Mouse (Mus musculus) limb, embryonic 11.5 days (tissue): Measurements from ENCODE around the gene Emilin1. TPM values are rescaled to one million over a fixed set of nuclear protein-coding genes. Genes with fewer than 3 reads are reported as not detected.
A peak's percentile ranks its signal among the peaks of the same experiment; 100 is the strongest.

Experiments used
- ATAC-seq: fragments of 200-750 bp; cut with Nextera tagmentation; 2 replicates; pipeline ENCODE4 v1.8.0; 2017; ENCODE audit warnings: low read depth; ENCODE audit not compliant: insufficient number of reproducible peaks, low FRiP score, low TSS enrichment
- DNase-seq: peaks from one replicate; pipeline ENCODE4 v3.0.0-alpha.2; 2015; ENCODE audit warnings: low spot score
- H3K27ac ChIP-seq: fragments of 300-500 bp; sonication (generic); replicated peaks from 2 replicates; pipeline ENCODE4 v1.5.1; 2014; ENCODE audit warnings: low read depth, mild to moderate bottlenecking, low read length
- H3K27me3 ChIP-seq: fragments of 300-500 bp; sonication (generic); 2 replicates; pipeline ENCODE4 v1.6.1; 2014; ENCODE audit warnings: mild to moderate bottlenecking, low read length, mixed read lengths; ENCODE audit not compliant: control insufficient read depth, insufficient read depth
- H3K36me3 ChIP-seq: fragments of 300-500 bp; sonication (generic); 2 replicates; pipeline ENCODE4 v1.6.1; 2014; ENCODE audit warnings: mild to moderate bottlenecking, low read length, moderate library complexity, mixed read lengths; ENCODE audit not compliant: control insufficient read depth, insufficient read depth
- H3K4me1 ChIP-seq: fragments of 300-500 bp; sonication (generic); 2 replicates; pipeline ENCODE4 v1.6.1; 2014; ENCODE audit warnings: low read length, mixed read lengths; ENCODE audit not compliant: control insufficient read depth, insufficient read depth
- H3K4me2 ChIP-seq: fragments of 300-500 bp; sonication (generic); 2 replicates; pipeline ENCODE4 v1.6.1; 2014; ENCODE audit warnings: low read depth, mild to moderate bottlenecking, moderate library complexity; ENCODE audit not compliant: severe bottlenecking
- H3K4me3 ChIP-seq: fragments of 300-500 bp; sonication (generic); 2 replicates; pipeline ENCODE4 v1.5.1; 2014; ENCODE audit warnings: low read depth, low read length
- H3K9ac ChIP-seq: fragments of 300-500 bp; sonication (generic); 2 replicates; pipeline ENCODE4 v1.6.1; 2014; ENCODE audit warnings: mild to moderate bottlenecking, low read length
- H3K9me3 ChIP-seq: fragments of 300-500 bp; sonication (generic); 2 replicates; pipeline ENCODE4 v1.6.1; 2016; ENCODE audit warnings: low read length; ENCODE audit not compliant: control insufficient read depth
- WGBS: fragments of 180-500 bp; shearing (Covaris S2); extraction: QIAGEN DNeasy Blood & Tissue Kit; methylation state at CpG from one replicate; pipeline ENCODE4 v1.1.7; 2014; 5-methylcytosine and 5-hydroxymethylcytosine counted together
- polyA plus RNA-seq: library from polyadenylated mRNA; unstranded; fragments of >200 nt; fragmentation: Nextera tagmentation; extraction: Ambion mirVana; gene quantifications from 2 replicates; pipeline ENCODE4 v1.2.1, GENCODE M21; 2014

The Emilin1 gene
- polyA plus RNA-seq, result 117 and 122 TPM in 2 replicates

DNA sequence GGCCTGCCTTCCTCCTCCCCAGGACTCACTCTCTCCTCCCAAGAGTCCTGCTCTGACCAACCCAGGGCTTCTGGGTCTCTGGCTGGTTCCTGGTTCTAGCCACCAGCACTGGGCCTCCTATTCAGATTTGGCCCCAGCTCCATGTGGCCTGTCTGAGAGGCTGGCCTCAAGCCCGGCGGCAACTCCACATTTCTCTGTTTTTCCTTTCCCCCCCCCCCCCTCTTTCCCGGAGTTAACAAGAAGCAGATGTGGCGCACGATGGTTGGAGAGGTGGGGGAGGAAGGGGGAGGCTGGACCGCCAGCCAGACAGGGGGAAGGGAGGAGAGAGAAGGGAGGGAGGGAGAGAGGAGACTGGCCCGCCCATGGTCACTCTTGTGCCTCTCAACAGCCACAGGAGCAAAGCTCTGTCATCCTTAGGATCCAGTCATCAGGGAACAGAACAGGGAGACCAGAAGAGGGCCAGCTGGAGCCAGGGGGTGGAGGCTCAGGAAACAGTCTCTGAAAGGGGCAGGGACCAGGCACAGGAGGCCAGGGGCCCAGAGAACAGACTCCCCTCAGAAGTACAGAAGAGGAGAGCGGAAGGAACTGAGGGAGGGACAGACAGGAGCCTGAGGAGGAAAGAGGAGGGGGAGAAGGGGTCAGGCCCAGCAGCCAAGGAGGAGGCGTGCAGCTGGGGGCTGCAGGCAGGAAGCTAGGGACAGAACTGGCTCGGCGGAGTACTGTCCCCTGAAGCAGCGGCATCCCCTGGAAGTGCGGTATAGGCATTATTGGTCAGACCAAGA lies at the start of gene Emilin1:
TSS of gene Emilin1 (plus strand) at position 343 of the 782 bp plus-strand sequence.
- Histone ChIP-seq H3K4me1 (peaks cover 55% of the 10 kb centered on the region), H3K9ac (peak within 1 kb of the TSS; percentile 78), H3K4me3 (peak within 1 kb of the TSS; percentile 58), H3K9me3 (no peaks in the 10 kb centered on the region), H3K27me3 (no peaks in the 10 kb centered on the region), H3K36me3 (peaks cover 5% of the 10 kb centered on the region; the same call in 1 of the 2 replicates), H3K4me2 (peak within 1 kb of the TSS; percentile 97), H3K27ac (peak within 1 kb of the TSS; percentile 99)
- DNase-seq, result peak; percentile 87
- 2% methylated on average over 11 of the region's 13 CpGs for WGBS
- ATAC-seq, result peak; percentile 85

DNA sequence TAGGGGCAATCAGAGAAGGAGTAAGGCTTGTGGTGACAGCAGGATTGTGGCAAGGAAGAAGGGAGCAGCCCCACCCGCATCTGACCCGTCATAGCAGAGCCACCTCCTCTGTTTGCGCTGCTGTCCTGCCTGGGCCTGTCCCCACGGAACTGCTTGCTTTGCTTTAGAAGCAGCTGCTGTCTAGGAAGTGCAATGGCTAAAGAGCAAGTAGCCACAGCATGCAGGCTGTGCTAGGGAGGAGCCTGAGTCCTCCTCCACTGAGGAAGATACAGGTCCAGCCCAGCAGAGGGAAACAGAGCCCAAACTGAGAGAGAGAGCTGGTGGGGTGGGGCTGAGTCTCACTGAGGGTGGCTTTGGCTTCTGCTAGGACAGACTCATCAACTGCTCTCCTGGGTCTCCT lies 49.4 kb upstream of the Emilin1 start:
- Histone ChIP-seq H3K9me3 (no peaks in the 10 kb centered on the region; the same call in 1 of the 2 replicates), H3K4me1 (no peaks in the 10 kb centered on the region), H3K4me3 (no peak overlapping the region), H3K4me2 (no peak overlapping the region), H3K27me3 (no peaks in the 10 kb centered on the region), H3K36me3 (no peaks in the 10 kb centered on the region), H3K27ac (no peak overlapping the region), H3K9ac (no peak overlapping the region)
- no peak for DNase-seq
- ATAC-seq, result no peak
- WGBS, result 50% methylated on average over 4 of the region's 4 CpGs

DNA sequence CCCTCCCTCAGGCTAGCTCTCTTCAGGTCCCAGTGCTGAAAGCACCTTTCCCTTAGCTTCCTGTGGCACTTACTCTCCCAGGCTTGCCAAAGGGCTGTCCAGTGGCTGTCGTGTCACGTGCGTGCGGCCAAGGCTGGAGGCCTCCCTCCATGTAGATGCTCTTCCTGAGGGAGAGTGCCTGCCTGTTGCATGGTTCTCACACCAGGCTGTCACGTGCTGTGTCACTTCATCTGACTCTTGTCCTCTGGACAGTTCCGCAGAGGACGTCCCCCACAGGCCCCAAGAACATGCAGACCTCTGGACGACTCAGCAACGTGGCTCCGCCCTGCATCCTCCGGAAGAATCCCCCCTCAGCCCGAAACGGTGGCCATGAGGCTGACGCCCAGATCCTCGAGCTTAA lies 48.9 kb upstream of the Emilin1 start:
- no peak overlapping the region for H3K4me3 ChIP-seq
- WGBS, result 42% methylated on average over 15 of the region's 15 CpGs

GRCm38 (mm10) chr5:30866871-30867270 lies 46.3 kb upstream of the Emilin1 start:
- WGBS, result 92% methylated on average over 3 of the region's 3 CpGs
- no peak overlapping the region for H3K4me2 ChIP-seq
- no peak overlapping the region for H3K27ac ChIP-seq
- DNase-seq (no peak), ATAC-seq (no peak)
- peaks cover 5% of the 10 kb centered on the region; the same call in 1 of the 2 replicates for H3K4me1 ChIP-seq
- peaks cover 3% of the 10 kb centered on the region; the same call in 1 of the 2 replicates for H3K36me3 ChIP-seq
- no peaks in the 10 kb centered on the region for H3K9me3 ChIP-seq
- no peaks in the 10 kb centered on the region for H3K27me3 ChIP-seq
- H3K9ac ChIP-seq, result no peak overlapping the region
- H3K4me3 ChIP-seq, result no peak overlapping the region

More for the DNA sequence above, 48.9 kb upstream of the Emilin1 start:
- DNase-seq (no peak), ATAC-seq (no peak)
- H3K9me3 ChIP-seq, result no peaks in the 10 kb centered on the region; the same call in 1 of the 2 replicates
- H3K4me2 ChIP-seq, result no peak overlapping the region
- H3K27ac ChIP-seq, result no peak overlapping the region
- no peak overlapping the region for H3K9ac ChIP-seq
- no peaks in the 10 kb centered on the region for H3K36me3 ChIP-seq
- no peaks in the 10 kb centered on the region for H3K27me3 ChIP-seq
- no peaks in the 10 kb centered on the region for H3K4me1 ChIP-seq

DNA sequence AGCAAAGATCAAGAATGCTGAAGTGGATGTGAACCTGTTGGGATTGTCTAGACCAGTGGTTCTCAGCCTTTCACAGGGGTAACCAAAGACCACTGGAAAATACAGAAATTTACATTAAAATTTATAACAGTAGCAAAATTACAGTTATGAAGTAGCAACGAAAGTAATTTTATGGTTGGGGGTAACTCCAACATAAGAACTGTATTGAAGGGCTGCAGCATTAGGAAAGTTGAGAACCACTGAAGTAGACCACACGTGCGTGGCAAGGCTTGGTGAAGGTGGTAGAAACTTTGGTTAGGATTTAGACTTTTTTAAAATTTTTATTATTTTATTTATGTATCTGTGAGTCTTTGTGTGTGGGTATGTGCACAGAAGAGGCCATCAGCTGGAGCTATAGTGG lies 45.5 kb upstream of the Emilin1 start, which contains the start of gene Tmem214:
TSS of gene Tmem214 (plus strand) at position 301 of the 400 bp plus-strand sequence.
- Histone ChIP-seq H3K9me3 (no peaks in the 10 kb centered on the region), H3K4me1 (peaks cover 5% of the 10 kb centered on the region; the same call in 1 of the 2 replicates), H3K9ac (no peak within 1 kb of the TSS; the same call in 1 of the 2 replicates), H3K27me3 (no peaks in the 10 kb centered on the region), H3K4me2 (peak within 1 kb of the TSS; percentile 72), H3K36me3 (peaks cover 11% of the 10 kb centered on the region; the same call in 1 of the 2 replicates), H3K27ac (0 out of 2 replicates have a peak within 1 kb of the TSS, but pooled peaks have one; percentile 36), H3K4me3 (0 out of 2 replicates have a peak within 1 kb of the TSS, but pooled peaks have one; percentile 84)
- 95% methylated on average over 3 of the region's 3 CpGs for WGBS
- ATAC-seq (no peak), DNase-seq (no peak)

DNA sequence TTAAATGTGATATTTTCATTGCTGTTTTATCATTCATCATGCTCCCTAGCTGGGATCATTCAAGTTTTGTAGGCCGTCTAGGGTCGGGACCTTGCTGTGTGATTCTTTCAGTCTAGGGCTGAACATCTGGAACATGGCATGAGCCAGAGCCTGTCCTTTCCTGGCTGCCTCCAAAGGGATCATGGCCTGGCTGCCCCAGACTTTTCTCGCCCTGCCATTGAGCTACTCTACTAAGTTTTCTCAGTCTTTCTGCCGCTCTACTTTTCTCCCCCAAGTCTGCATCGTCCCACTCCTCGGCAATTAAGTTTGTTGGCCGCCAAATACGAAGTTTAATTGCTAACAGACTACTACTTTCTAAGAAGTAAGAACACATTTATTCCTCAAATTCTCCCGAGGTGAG lies 44.2 kb upstream of the Emilin1 start:
- peak overlapping the region; percentile 90 for H3K9ac ChIP-seq
- H3K9me3 ChIP-seq, result no peaks in the 10 kb centered on the region
- ATAC-seq (no peak), DNase-seq (peak; percentile 69)
- peaks cover 23% of the 10 kb centered on the region; the same call in 1 of the 2 replicates for H3K36me3 ChIP-seq
- peaks cover 5% of the 10 kb centered on the region; the same call in 1 of the 2 replicates for H3K4me1 ChIP-seq
- 9% methylated on average over 9 of the region's 9 CpGs for WGBS
- H3K27ac ChIP-seq, result 0 out of 2 replicates have a peak overlapping the region, but pooled peaks have one; percentile 36
- H3K27me3 ChIP-seq, result no peaks in the 10 kb centered on the region
- H3K4me3 ChIP-seq, result peak overlapping the region; percentile 84
- H3K4me2 ChIP-seq, result peak overlapping the region; percentile 72

DNA sequence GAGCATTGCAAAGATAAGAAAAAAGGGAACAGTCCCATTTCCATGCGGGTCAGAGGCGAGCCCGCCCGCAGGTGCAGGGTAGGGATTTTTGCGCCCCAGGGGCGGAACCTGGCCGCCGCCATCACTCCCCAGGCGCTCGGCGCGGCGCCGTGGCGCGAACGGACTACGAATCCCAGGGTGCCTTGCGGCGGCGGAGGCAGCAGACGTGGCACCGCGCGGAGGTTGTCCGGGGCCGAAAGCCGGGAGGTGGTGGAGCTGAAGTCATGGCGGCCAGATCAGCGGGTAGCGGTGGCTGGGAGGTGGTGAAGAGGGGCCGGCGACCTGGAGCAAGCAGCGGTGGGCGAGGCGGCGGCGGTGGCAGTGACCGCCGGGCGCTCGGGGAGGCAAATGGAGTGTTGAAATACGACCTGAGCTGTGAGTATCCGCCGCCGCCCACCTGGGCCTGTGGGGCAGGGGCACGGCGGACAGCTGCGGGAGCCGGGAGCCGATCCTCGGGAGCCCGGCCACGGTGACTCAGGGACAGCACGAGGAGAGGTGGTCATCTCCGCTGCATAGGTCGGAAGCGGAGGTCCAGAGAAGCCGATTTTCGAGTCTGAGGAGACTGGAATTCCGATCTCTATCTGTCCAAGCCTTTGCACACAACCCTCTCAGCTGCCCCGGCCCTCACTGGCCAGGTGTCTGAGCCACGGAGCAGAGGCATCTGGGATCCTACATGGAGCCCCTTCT lies 43.6 kb upstream of the Emilin1 start:
- peak overlapping the region; percentile 90 for H3K9ac ChIP-seq
- under 1% methylated on average over 63 of the region's 63 CpGs for WGBS
- H3K4me2 ChIP-seq, result peak overlapping the region; percentile 72
- peaks cover 5% of the 10 kb centered on the region; the same call in 1 of the 2 replicates for H3K4me1 ChIP-seq
- H3K9me3 ChIP-seq, result no peaks in the 10 kb centered on the region
- ATAC-seq (peak; percentile 91), DNase-seq (peak; percentile 95)
- peaks cover 29% of the 10 kb centered on the region for H3K36me3 ChIP-seq
- peak overlapping the region; percentile 84 for H3K4me3 ChIP-seq
- no peaks in the 10 kb centered on the region for H3K27me3 ChIP-seq
- H3K27ac ChIP-seq, result no peak overlapping the region

GRCm38 (mm10) chr5:30870131-30870406 lies 43.1 kb upstream of the Emilin1 start:
- Histone ChIP-seq H3K9ac (peak overlapping the region; percentile 90), H3K4me2 (peak overlapping the region; percentile 72), H3K36me3 (peaks cover 32% of the 10 kb centered on the region), H3K9me3 (no peaks in the 10 kb centered on the region), H3K4me1 (peaks cover 5% of the 10 kb centered on the region; the same call in 1 of the 2 replicates), H3K27me3 (no peaks in the 10 kb centered on the region), H3K27ac (no peak overlapping the region), H3K4me3 (peak overlapping the region; percentile 84)
- 22% methylated on average over 2 of the region's 2 CpGs for WGBS
- no peak for DNase-seq
- no peak for ATAC-seq
